Mouse (Mus musculus) lung, adult 2 months (tissue): ENCODE results near the gene Nudt8.

Experiments used
- CTCF ChIP-seq: fragments of 200-500 bp; IDR thresholded peaks from 2 replicates; pipeline ENCODE4 v1.5.1; 2011; ENCODE audit warnings: mild to moderate bottlenecking, low read length, control low read depth; ENCODE audit not compliant: insufficient read depth
- POLR2A ChIP-seq: fragments of 200-500 bp; IDR thresholded peaks from 2 replicates; pipeline ENCODE4 v1.6.1; 2011; ENCODE audit warnings: low read depth, mild to moderate bottlenecking, control low read depth, low read length, borderline replicate concordance; ENCODE audit errors: extremely low read depth

GRCm38 (mm10) chr19:4001752-4002151 lies 1.4 kb downstream of the Nudt8 start:
- TF ChIP-seq POLR2A (no peak), CTCF (no peak)
